Mouse (Mus musculus): ENCODE results near the gene Mei1. TPM values are rescaled to one million over a fixed set of nuclear protein-coding genes. Genes with fewer than 3 reads are reported as not detected.

Mei1 gene
- total and polyA plus RNA-seq, 3 experiments, result 0.04 TPM; not detected in 2

- TF ChIP-seq KAT2A (IDR thresholded peaks at IDR 0.05; ENCODE audit: insufficient replicate concordance, low read length), result no peak
- no peak for TF ChIP-seq TBP (conservative IDR thresholded peaks at IDR 0.05; ENCODE audit: low read depth, low read length)
- peak; percentile 72 for TF ChIP-seq RAD21 (IDR thresholded peaks at IDR 0.05; ENCODE audit: low read depth, low read length)
- no peak for TF ChIP-seq GABPA (IDR thresholded peaks at IDR 0.05; ENCODE audit: insufficient replicate concordance, low read depth, low read length)
- no peak for TF ChIP-seq ZNF384 (IDR thresholded peaks at IDR 0.05; ENCODE audit: low read depth, low read length)
- TF ChIP-seq PAX5 (IDR thresholded peaks at IDR 0.05; ENCODE audit: low read length), result no peak
Observed at GRCm38 (mm10) chr15:82138565-82138964, 68.8 kb downstream of the Mei1 start (continued).

- peaks cover 29 to 74% of the 10 kb centered on the region in 2 experiments for H3K36me3 ChIP-seq (replicated peaks in 1 of 2; ENCODE audit: control insufficient read depth in 1 of 2, insufficient read depth in 1 of 2, low read length in 1 of 2)
- H3K4me3 ChIP-seq (replicated peaks in 1 of 3; ENCODE audit: low read depth in 2 of 3, low read length in 2 of 3, poor library complexity in 1 of 3), result no peak overlapping the region
- TF ChIP-seq NELFE (IDR thresholded peaks at IDR 0.05; ENCODE audit: low read depth, low read length) (no peak), ZC3H11A (IDR thresholded peaks at IDR 0.05; ENCODE audit: low read depth, low read length) (peak; percentile 44; the same call in 1 of the 2 replicates), USF2 (conservative IDR thresholded peaks at IDR 0.05; ENCODE audit: low read depth, low read length) (no peak), ZNF384 (IDR thresholded peaks at IDR 0.05; ENCODE audit: low read depth, low read length) (peak; percentile 93), RAD21 (IDR thresholded peaks at IDR 0.05; ENCODE audit: low read depth, low read length) (peak; percentile 73), SMC3 (IDR thresholded peaks at IDR 0.05; ENCODE audit: low read depth, low read length) (peak; percentile 71), ELF1 (IDR thresholded peaks at IDR 0.05; ENCODE audit: low read depth, low read length) (0 out of 2 replicates have a peak, but pooled peaks have one; percentile 14), CTCF (conservative IDR thresholded peaks at IDR 0.05 in 1 of 2, IDR thresholded peaks at IDR 0.05 in 1 of 2; ENCODE audit: low read depth in 2 of 2, low read length in 2 of 2) (peak in 1 of 2 experiments; percentile 78; a peak in 2 of 4 replicates)
- H3K9me3 ChIP-seq (replicated peaks; ENCODE audit: low read length), result no peaks in the 10 kb centered on the region
- H3K27ac ChIP-seq (ENCODE audit: insufficient read depth, low read depth), result no peak overlapping the region
- no peak overlapping the region for H3K4me2 ChIP-seq (ENCODE audit: insufficient read depth, low read depth, poor library complexity, severe bottlenecking)
- H3K4me1 ChIP-seq (ENCODE audit: control insufficient read depth in 1 of 2, insufficient read depth in 2 of 2), result peaks cover 12 to 56% of the 10 kb centered on the region in 2 experiments; a peak in 3 of 4 replicates
- H3K79me2 ChIP-seq (replicated peaks; ENCODE audit: control insufficient read depth, extremely low read depth, insufficient read depth, poor library complexity, severe bottlenecking), result no peaks in the 10 kb centered on the region
- dilution Hi-C loops (cut with MboI; ENCODE audit: extremely low pct_ligation_motif_present, extremely low pct_unique_long_range_greater_than_20kb, low sequenced_read_pairs) (no loop called here), in situ Hi-C loops (cut with MboI; ENCODE audit: low pct_ligation_motif_present, low pct_unique_long_range_greater_than_20kb, low sequenced_read_pairs) (no loop called here)
- no peak for DNase-seq (ENCODE audit: extremely low read depth)
- no peaks in the 10 kb centered on the region for H3K27me3 ChIP-seq (replicated peaks)
- H3K9ac ChIP-seq (ENCODE audit: insufficient read depth, low read depth), result no peak overlapping the region
Observed at GRCm38 (mm10) chr15:82139196-82139595, 69.4 kb downstream of the Mei1 start.

GRCm38 (mm10) chr15:82140355-82140754, 70.6 kb downstream of the Mei1 start:
- TF ChIP-seq CTCF (conservative IDR thresholded peaks at IDR 0.05 in 1 of 2, IDR thresholded peaks at IDR 0.05 in 1 of 2; ENCODE audit: low read depth in 2 of 2, low read length in 2 of 2), result peak in 1 of 2 experiments; percentile 55; a peak in 2 of 4 replicates
- no peak for TF ChIP-seq NRF1 (IDR thresholded peaks at IDR 0.05; ENCODE audit: low read depth, low read length)
- TF ChIP-seq SMC3 (IDR thresholded peaks at IDR 0.05; ENCODE audit: low read depth, low read length), result peak; percentile 36
- TF ChIP-seq USF2 (conservative IDR thresholded peaks at IDR 0.05; ENCODE audit: low read depth, low read length), result no peak
- TF ChIP-seq CHD2 (IDR thresholded peaks at IDR 0.05; ENCODE audit: low read length), result no peak
- TF ChIP-seq ZMIZ1 (IDR thresholded peaks at IDR 0.05; ENCODE audit: low read depth, low read length), result no peak
- TF ChIP-seq IRF4 (IDR thresholded peaks at IDR 0.05; ENCODE audit: low read depth, low read length), result no peak
- TF ChIP-seq CHD1 (IDR thresholded peaks at IDR 0.05; ENCODE audit: low read depth, low read length), result no peak
- TF ChIP-seq E2F4 (IDR thresholded peaks at IDR 0.05; ENCODE audit: insufficient replicate concordance, low read depth, low read length), result no peak
- no peak overlapping the region for H3K4me2 ChIP-seq (ENCODE audit: insufficient read depth, low read depth, poor library complexity, severe bottlenecking)
- H3K27me3 ChIP-seq (replicated peaks), result no peaks in the 10 kb centered on the region
- in situ Hi-C loops (cut with MboI; ENCODE audit: low pct_ligation_motif_present, low pct_unique_long_range_greater_than_20kb, low sequenced_read_pairs) (loop anchor here (5.0 to 10.0 kb wide), 2 partner anchors 74 to 97 kb away; partner anchors contain the start of gene Shisa8), dilution Hi-C loops (cut with MboI; ENCODE audit: extremely low pct_ligation_motif_present, extremely low pct_unique_long_range_greater_than_20kb, low sequenced_read_pairs) (no loop called here)
- DNase-seq (ENCODE audit: extremely low read depth), result no peak
- peaks cover 26 to 68% of the 10 kb centered on the region in 2 experiments for H3K36me3 ChIP-seq (replicated peaks in 1 of 2; ENCODE audit: control insufficient read depth in 1 of 2, insufficient read depth in 1 of 2, low read length in 1 of 2)
- no peak overlapping the region for H3K9ac ChIP-seq (ENCODE audit: insufficient read depth, low read depth)
- H3K79me2 ChIP-seq (replicated peaks; ENCODE audit: control insufficient read depth, extremely low read depth, insufficient read depth, poor library complexity, severe bottlenecking), result no peaks in the 10 kb centered on the region
- no peaks in the 10 kb centered on the region for H3K9me3 ChIP-seq (replicated peaks; ENCODE audit: low read length)
- H3K4me3 ChIP-seq (replicated peaks in 1 of 3; ENCODE audit: low read depth in 2 of 3, low read length in 2 of 3, poor library complexity in 1 of 3), result no peak overlapping the region
- H3K27ac ChIP-seq (ENCODE audit: insufficient read depth, low read depth), result no peak overlapping the region
- peaks cover 5 to 55% of the 10 kb centered on the region in 2 experiments; a peak in 3 of 4 replicates for H3K4me1 ChIP-seq (ENCODE audit: control insufficient read depth in 1 of 2, insufficient read depth in 2 of 2)
